Mouse (Mus musculus) ES-CJ7 (cell line): ENCODE measurements around the gene Gm21310.
"Not testable (repeated sequence)": the region's sequence is repeated elsewhere in the genome, so short reads cannot be mapped to it uniquely, and the experiment has no call there.

Source experiments
- DNase-seq: peaks from one replicate; pipeline ENCODE4 v3.0.0; 2011; ENCODE audit warnings: low read depth, low spot score

Gene Gm21310

GRCm38 (mm10) chrY:10147083-10147482 lies at the start of gene Gm21310:
Gm21310 (minus strand) TSS chrY:10147183.
- not testable (repeated sequence) for DNase-seq
